In the genomic region with DNA sequence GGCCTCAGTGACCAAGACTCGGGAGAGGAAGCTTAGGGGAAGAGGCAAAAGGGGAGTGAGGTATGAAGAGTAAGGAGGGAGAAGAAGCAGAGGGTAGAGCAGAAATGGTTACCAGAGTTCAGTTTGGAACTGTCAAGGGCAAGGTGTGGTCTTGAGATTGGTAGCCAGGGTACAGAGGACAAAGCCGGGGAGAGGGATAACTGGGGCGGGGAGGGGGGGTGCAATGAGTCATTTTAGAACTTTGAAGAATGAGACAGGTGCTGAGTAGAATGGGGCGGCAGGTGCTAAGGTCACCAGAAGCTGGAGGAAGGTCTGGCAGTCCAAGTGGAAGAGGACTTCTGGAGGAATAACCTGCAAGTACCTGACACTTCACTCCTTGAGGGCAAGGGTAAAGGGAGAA, we compare ENCODE assay signal across 24 mouse cellular contexts. TPM values are rescaled to one million over a fixed set of nuclear protein-coding genes. Genes with fewer than 3 reads are reported as not detected.
"Had no signal": no experiment of that assay in that cellular context is flagged by ENCODE, and none has a peak within 500 bp of the region (broad histone marks: within the 10 kb centered on the region; RNA-seq: fewer than 3 reads in every experiment).

No protein-coding gene starts in this region.

- H3K9ac ChIP-seq: liver, embryonic 13.5 days; liver, embryonic 15.5 days; liver, postnatal 0 days; lung, embryonic 15.5 days; midbrain, embryonic 12.5 days; midbrain, embryonic 15.5 days; neural tube, embryonic 12.5 days had no signal

- ATAC-seq: liver, postnatal 0 days; midbrain, embryonic 15.5 days had no signal

- H3K27me3 ChIP-seq: liver, embryonic 13.5 days; liver, embryonic 15.5 days; lung, embryonic 15.5 days; midbrain, embryonic 12.5 days; midbrain, embryonic 15.5 days; neural tube, embryonic 12.5 days had no signal

- H3K4me1 ChIP-seq: liver, embryonic 13.5 days; lung, embryonic 15.5 days; megakaryocyte, embryonic 14.5 days; midbrain, embryonic 12.5 days; midbrain, embryonic 15.5 days; neural tube, embryonic 12.5 days had no signal

- H3K9me3 ChIP-seq: liver, embryonic 13.5 days; liver, embryonic 15.5 days; lung, embryonic 15.5 days; megakaryocyte, embryonic 14.5 days; midbrain, embryonic 12.5 days; midbrain, embryonic 15.5 days; neural tube, embryonic 12.5 days had no signal

- H3K4me3 ChIP-seq: liver, embryonic 13.5 days; liver, embryonic 15.5 days; lung, embryonic 15.5 days; megakaryocyte, embryonic 14.5 days; midbrain, embryonic 12.5 days; midbrain, embryonic 15.5 days; neural tube, embryonic 12.5 days had no signal

- H3K27ac ChIP-seq: liver, embryonic 13.5 days; liver, embryonic 15.5 days; lung, embryonic 15.5 days; macrophage; midbrain, embryonic 12.5 days; midbrain, embryonic 15.5 days; neural tube, embryonic 12.5 days had no signal

- H3K4me2 ChIP-seq: liver, embryonic 13.5 days; liver, embryonic 15.5 days; lung, embryonic 15.5 days; midbrain, embryonic 12.5 days; midbrain, embryonic 15.5 days; neural tube, embryonic 12.5 days had no signal

- H3K36me3 ChIP-seq: liver, embryonic 13.5 days; liver, embryonic 15.5 days; lung, embryonic 15.5 days; midbrain, embryonic 12.5 days; midbrain, embryonic 15.5 days; neural tube, embryonic 12.5 days had no signal

- DNase-seq: liver, embryonic 13.5 days; liver, postnatal 0 days; lung, adult 2 months; lung, postnatal 14 days; lung, postnatal 36 days; right cerebral cortex, postnatal 14 days; thymus, adult 18-20 months; thymus, postnatal 14 days; thymus, postnatal 36 days had no signal

RNA-seq across cellular contexts. Expression of gene Slc6a19, which starts 8.5 kb away (rescaled TPM):
- total RNA-seq: megakaryocyte progenitor cell, adult 5-6 weeks had no signal
- polyA plus RNA-seq: lung, embryonic 15.5 days; lung, postnatal 0 days; stomach, embryonic 14.5 days had no signal

RNA-seq across cellular contexts. Expression of gene Slc6a18, which starts 35.4 kb away (rescaled TPM):
- total RNA-seq: megakaryocyte progenitor cell, adult 5-6 weeks; midbrain, postnatal 0 days; monocyte, adult 5-6 weeks; neutrophil, adult 5-6 weeks had no signal
- polyA plus RNA-seq: liver, embryonic 13.5 days; liver, embryonic 15.5 days; liver, postnatal 0 days; lung, adult 2 months; lung, embryonic 15.5 days; lung, postnatal 0 days; macrophage; midbrain, embryonic 12.5 days; midbrain, embryonic 15.5 days; midbrain, postnatal 0 days; neural tube, embryonic 12.5 days; neural tube, embryonic 14.5 days; stomach, embryonic 14.5 days; stomach, embryonic 16.5 days had no signal
